Mouse (Mus musculus) lung, postnatal 10 days (tissue): ENCODE results near the gene Dguok.

Source experiments
- DNase-seq: peaks from one replicate; pipeline ENCODE4 v3.0.0; 2021

Dguok gene

GRCm38 (mm10) chr6:83496753-83497710 lies 9.7 kb downstream of the Dguok start:
- peak; percentile 52 for DNase-seq

- peak; percentile 86 for DNase-seq
Observed at GRCm38 (mm10) chr6:83496009-83496752, 10.6 kb downstream of the Dguok start.

- DNase-seq: no peak
Observed at GRCm38 (mm10) chr6:83490622-83491021, 16.1 kb downstream of the Dguok start.

- DNase-seq: no peak
Observed at GRCm38 (mm10) chr6:83488200-83488599, 18.6 kb downstream of the Dguok start.

GRCm38 (mm10) chr6:83487298-83487697 lies 19.5 kb downstream of the Dguok start:
- DNase-seq: no peak

- peak; percentile 90 for DNase-seq
Observed at GRCm38 (mm10) chr6:83485854-83486253, 20.9 kb downstream of the Dguok start.

GRCm38 (mm10) chr6:83483776-83484175 lies 23.0 kb downstream of the Dguok start:
- no peak for DNase-seq

- peak; percentile 80 for DNase-seq
Observed at GRCm38 (mm10) chr6:83482418-83483085, 24.2 kb downstream of the Dguok start.

- no peak for DNase-seq
Observed at GRCm38 (mm10) chr6:83480019-83480655, 26.6 kb downstream of the Dguok start.

- DNase-seq: no peak
Observed at GRCm38 (mm10) chr6:83479193-83479592, 27.6 kb downstream of the Dguok start.

GRCm38 (mm10) chr6:83478628-83479027 lies 28.1 kb downstream of the Dguok start:
- no peak for DNase-seq

GRCm38 (mm10) chr6:83478217-83478616 lies 28.6 kb downstream of the Dguok start:
- no peak for DNase-seq

- no peak for DNase-seq
Observed at GRCm38 (mm10) chr6:83475431-83475830, 31.3 kb downstream of the Dguok start.

GRCm38 (mm10) chr6:83473240-83473639 lies 33.5 kb downstream of the Dguok start:
- peak; percentile 86 for DNase-seq

- DNase-seq: no peak
Observed at GRCm38 (mm10) chr6:83471739-83472138, 35.0 kb downstream of the Dguok start.

GRCm38 (mm10) chr6:83464011-83464410 lies 42.8 kb downstream of the Dguok start:
- DNase-seq: no peak

GRCm38 (mm10) chr6:83459034-83459644 lies 47.6 kb downstream of the Dguok start, which contains the start of gene Tet3:
TSS of gene Tet3 (minus strand) at chr6:83459084.
- no peak for DNase-seq

GRCm38 (mm10) chr6:83456984-83457810 lies 49.6 kb downstream of the Dguok start:
- DNase-seq: peak; percentile 58

- DNase-seq: peak; percentile 91
Observed at GRCm38 (mm10) chr6:83456131-83456983, 50.4 kb downstream of the Dguok start.
